Mouse (Mus musculus): Measurements from ENCODE around the gene Ptprm. TPM values are rescaled to one million over a fixed set of nuclear protein-coding genes. Genes with fewer than 3 reads are reported as not detected.

Gene Ptprm
- polyA plus RNA-seq, 1 experiment, result not detected

- Histone ChIP-seq H3K9me3 (ENCODE audit: control insufficient read depth, low read length) (peaks cover 3% of the 10 kb centered on the region; the same call in 1 of the 2 replicates), H3K27me3 (ENCODE audit: control insufficient read depth) (no peaks in the 10 kb centered on the region), H3K4me3 (replicated peaks) (no peak overlapping the region), H3K36me3 (ENCODE audit: control insufficient read depth) (no peaks in the 10 kb centered on the region), H3K4me1 (ENCODE audit: control insufficient read depth) (no peaks in the 10 kb centered on the region)
- TF ChIP-seq TAL1 (IDR thresholded peaks at IDR 0.05; ENCODE audit: low read length), result no peak
- TF ChIP-seq GATA1 (IDR thresholded peaks at IDR 0.05; ENCODE audit: low read length), result no peak
Measured at GRCm38 (mm10) chr17:67079570-67079969, 274.7 kb downstream of the Ptprm start.

GRCm38 (mm10) chr17:67073580-67073979, 280.7 kb downstream of the Ptprm start:
- Histone ChIP-seq H3K4me1 (ENCODE audit: control insufficient read depth) (no peaks in the 10 kb centered on the region), H3K27me3 (ENCODE audit: control insufficient read depth) (no peaks in the 10 kb centered on the region), H3K4me3 (replicated peaks) (no peak overlapping the region), H3K36me3 (ENCODE audit: control insufficient read depth) (no peaks in the 10 kb centered on the region), H3K9me3 (ENCODE audit: control insufficient read depth, low read length) (peaks cover 3% of the 10 kb centered on the region; the same call in 1 of the 2 replicates)
- TF ChIP-seq GATA1 (IDR thresholded peaks at IDR 0.05; ENCODE audit: low read length) (no peak), TAL1 (IDR thresholded peaks at IDR 0.05; ENCODE audit: low read length) (no peak)

GRCm38 (mm10) chr17:67073139-67073538, 281.1 kb downstream of the Ptprm start:
- TF ChIP-seq TAL1 (IDR thresholded peaks at IDR 0.05; ENCODE audit: low read length) (no peak), GATA1 (IDR thresholded peaks at IDR 0.05; ENCODE audit: low read length) (no peak)
- peaks cover 3% of the 10 kb centered on the region; the same call in 1 of the 2 replicates for H3K9me3 ChIP-seq (ENCODE audit: control insufficient read depth, low read length)
- no peaks in the 10 kb centered on the region for H3K27me3 ChIP-seq (ENCODE audit: control insufficient read depth)
- H3K4me3 ChIP-seq (replicated peaks), result no peak overlapping the region
- no peaks in the 10 kb centered on the region for H3K36me3 ChIP-seq (ENCODE audit: control insufficient read depth)
- no peaks in the 10 kb centered on the region for H3K4me1 ChIP-seq (ENCODE audit: control insufficient read depth)

DNA sequence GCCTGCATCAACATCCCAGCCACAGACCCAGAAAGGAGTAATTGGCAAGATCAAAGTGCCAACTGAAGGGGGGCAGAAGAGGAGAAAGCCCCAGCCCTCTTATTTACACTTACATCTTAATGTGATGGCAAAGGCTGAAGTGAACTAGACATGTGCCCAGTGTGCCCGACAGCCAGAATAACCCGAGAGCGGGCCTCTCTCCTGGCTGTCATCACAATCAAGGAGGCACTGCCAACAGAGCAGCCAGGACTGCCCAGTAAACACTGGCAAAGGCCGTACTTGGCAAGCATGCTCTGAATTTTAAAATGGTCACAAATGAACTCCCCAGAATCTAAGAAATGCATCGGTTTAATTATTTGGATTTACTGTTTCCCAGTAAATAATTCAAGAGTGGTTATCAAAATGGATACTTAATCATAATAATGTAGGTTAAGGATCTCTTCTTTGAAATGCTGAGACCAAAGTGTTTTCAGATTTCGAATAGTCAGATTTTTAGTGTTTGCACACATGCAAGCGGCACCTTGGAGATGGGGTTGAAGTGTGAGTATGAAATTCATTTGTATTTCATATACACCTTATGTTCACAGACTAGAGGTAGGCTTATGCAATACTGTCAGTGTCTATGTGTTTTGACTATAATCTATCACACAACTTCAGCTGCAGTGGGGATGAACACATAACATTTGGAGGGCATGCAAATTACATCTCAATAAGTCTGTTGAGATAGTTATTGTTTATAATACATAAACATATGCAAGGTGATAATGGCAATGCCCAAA, 282.8 kb downstream of the Ptprm start:
- H3K36me3 ChIP-seq (ENCODE audit: control insufficient read depth), result no peaks in the 10 kb centered on the region
- peaks cover 3% of the 10 kb centered on the region; the same call in 1 of the 2 replicates for H3K9me3 ChIP-seq (ENCODE audit: control insufficient read depth, low read length)
- no peak overlapping the region for H3K4me3 ChIP-seq (replicated peaks)
- H3K27me3 ChIP-seq (ENCODE audit: control insufficient read depth), result no peaks in the 10 kb centered on the region
- TF ChIP-seq TAL1 (IDR thresholded peaks at IDR 0.05; ENCODE audit: low read length) (no peak), GATA1 (IDR thresholded peaks at IDR 0.05; ENCODE audit: low read length) (no peak)
- no peaks in the 10 kb centered on the region for H3K4me1 ChIP-seq (ENCODE audit: control insufficient read depth)

GRCm38 (mm10) chr17:67063611-67064010, 290.6 kb downstream of the Ptprm start:
- TF ChIP-seq TAL1 (IDR thresholded peaks at IDR 0.05; ENCODE audit: low read length) (no peak), GATA1 (IDR thresholded peaks at IDR 0.05; ENCODE audit: low read length) (no peak)
- H3K4me1 ChIP-seq (ENCODE audit: control insufficient read depth), result no peaks in the 10 kb centered on the region
- H3K27me3 ChIP-seq (ENCODE audit: control insufficient read depth), result no peaks in the 10 kb centered on the region
- H3K36me3 ChIP-seq (ENCODE audit: control insufficient read depth), result no peaks in the 10 kb centered on the region
- H3K9me3 ChIP-seq (ENCODE audit: control insufficient read depth, low read length), result no peaks in the 10 kb centered on the region
- H3K4me3 ChIP-seq (replicated peaks), result no peak overlapping the region

- Histone ChIP-seq H3K4me3 (replicated peaks) (no peak overlapping the region), H3K27me3 (ENCODE audit: control insufficient read depth) (no peaks in the 10 kb centered on the region), H3K36me3 (ENCODE audit: control insufficient read depth) (no peaks in the 10 kb centered on the region), H3K4me1 (ENCODE audit: control insufficient read depth) (no peaks in the 10 kb centered on the region), H3K9me3 (ENCODE audit: control insufficient read depth, low read length) (no peaks in the 10 kb centered on the region)
- TF ChIP-seq TAL1 (IDR thresholded peaks at IDR 0.05; ENCODE audit: low read length) (no peak), GATA1 (IDR thresholded peaks at IDR 0.05; ENCODE audit: low read length) (no peak)
Measured at GRCm38 (mm10) chr17:67055681-67056080, 298.6 kb downstream of the Ptprm start.

- no peak for TF ChIP-seq GATA1 (IDR thresholded peaks at IDR 0.05; ENCODE audit: low read length)
- no peak for TF ChIP-seq TAL1 (IDR thresholded peaks at IDR 0.05; ENCODE audit: low read length)
- H3K27me3 ChIP-seq (ENCODE audit: control insufficient read depth), result no peaks in the 10 kb centered on the region
- no peaks in the 10 kb centered on the region for H3K4me1 ChIP-seq (ENCODE audit: control insufficient read depth)
- no peaks in the 10 kb centered on the region for H3K9me3 ChIP-seq (ENCODE audit: control insufficient read depth, low read length)
- H3K4me3 ChIP-seq (replicated peaks), result no peak overlapping the region
- no peaks in the 10 kb centered on the region for H3K36me3 ChIP-seq (ENCODE audit: control insufficient read depth)
Measured at GRCm38 (mm10) chr17:67054202-67054601, 300.1 kb downstream of the Ptprm start.

GRCm38 (mm10) chr17:67052624-67053314, 301.5 kb downstream of the Ptprm start:
- Histone ChIP-seq H3K4me3 (replicated peaks) (no peak overlapping the region), H3K9me3 (ENCODE audit: control insufficient read depth, low read length) (no peaks in the 10 kb centered on the region), H3K4me1 (ENCODE audit: control insufficient read depth) (no peaks in the 10 kb centered on the region), H3K36me3 (ENCODE audit: control insufficient read depth) (no peaks in the 10 kb centered on the region), H3K27me3 (ENCODE audit: control insufficient read depth) (no peaks in the 10 kb centered on the region)
- TF ChIP-seq TAL1 (IDR thresholded peaks at IDR 0.05; ENCODE audit: low read length) (no peak), GATA1 (IDR thresholded peaks at IDR 0.05; ENCODE audit: low read length) (no peak)

- no peaks in the 10 kb centered on the region for H3K4me1 ChIP-seq (ENCODE audit: control insufficient read depth)
- no peaks in the 10 kb centered on the region for H3K9me3 ChIP-seq (ENCODE audit: control insufficient read depth, low read length)
- H3K36me3 ChIP-seq (ENCODE audit: control insufficient read depth), result no peaks in the 10 kb centered on the region
- TF ChIP-seq TAL1 (IDR thresholded peaks at IDR 0.05; ENCODE audit: low read length) (no peak), GATA1 (IDR thresholded peaks at IDR 0.05; ENCODE audit: low read length) (no peak)
- H3K4me3 ChIP-seq (replicated peaks), result no peak overlapping the region
- no peaks in the 10 kb centered on the region for H3K27me3 ChIP-seq (ENCODE audit: control insufficient read depth)
Measured at GRCm38 (mm10) chr17:67047697-67048096, 306.6 kb downstream of the Ptprm start.
